Mouse (Mus musculus) stomach, postnatal 0 days (tissue): ENCODE results near the gene Tfap4. TPM values are rescaled to one million over a fixed set of nuclear protein-coding genes. Genes with fewer than 3 reads are reported as not detected.

Source experiments
- ATAC-seq: fragments of 200-750 bp; cut with Nextera tagmentation; 2 replicates; pipeline ENCODE4 v1.8.0; 2017; ENCODE audit not compliant: low FRiP score, low TSS enrichment
- DNase-seq: peaks from one replicate; pipeline ENCODE4 v3.0.0-alpha.2; 2016; ENCODE audit warnings: low spot score
- H3K27ac ChIP-seq: fragments of 300-500 bp; sonication (generic); replicated peaks from 2 replicates; pipeline ENCODE4 v1.5.1; 2014; ENCODE audit warnings: mild to moderate bottlenecking, control low read depth
- H3K27me3 ChIP-seq: fragments of 300-500 bp; sonication (generic); 2 replicates; pipeline ENCODE4 v1.6.1; 2014; ENCODE audit warnings: low read length; ENCODE audit not compliant: control insufficient read depth, insufficient read depth
- H3K36me3 ChIP-seq: fragments of 300-500 bp; sonication (generic); 2 replicates; pipeline ENCODE4 v1.6.1; 2014; ENCODE audit warnings: low read length, mixed read lengths; ENCODE audit not compliant: control insufficient read depth, insufficient read depth
- H3K4me1 ChIP-seq: fragments of 300-500 bp; sonication (generic); replicated peaks from 2 replicates; pipeline ENCODE4 v1.6.1; 2014; ENCODE audit warnings: antibody characterized with exemption; ENCODE audit not compliant: control insufficient read depth, insufficient read depth
- H3K4me2 ChIP-seq: fragments of 300-500 bp; sonication (generic); replicated peaks from 2 replicates; pipeline ENCODE4 v1.6.1; 2014; ENCODE audit warnings: low read depth, mild to moderate bottlenecking, control low read depth, moderate library complexity
- H3K4me3 ChIP-seq: fragments of 300-500 bp; sonication (generic); 2 replicates; pipeline ENCODE4 v1.5.1; 2014; ENCODE audit warnings: low read depth, low read length, control low read depth
- H3K9ac ChIP-seq: fragments of 300-500 bp; sonication (generic); 2 replicates; pipeline ENCODE4 v1.6.1; 2014; ENCODE audit warnings: mild to moderate bottlenecking, low read length, control low read depth, mixed read lengths
- H3K9me3 ChIP-seq: fragments of 300-500 bp; sonication (generic); 2 replicates; pipeline ENCODE4 v1.6.1; 2016; ENCODE audit warnings: low read length; ENCODE audit not compliant: control insufficient read depth
- CTCF ChIP-seq: IDR thresholded peaks from 2 replicates; pipeline ENCODE4 v1.5.1; 2016; ENCODE audit warnings: antibody characterized with exemption, low read depth, mild to moderate bottlenecking, moderate library complexity
- EP300 ChIP-seq: optimal IDR thresholded peaks from 2 replicates; pipeline ENCODE3; 2016; ENCODE audit warnings: antibody characterized with exemption
- WGBS: fragments of 180-500 bp; shearing (Covaris S2); extraction: QIAGEN DNeasy Blood & Tissue Kit; methylation state at CpG from one replicate; pipeline ENCODE4 v1.1.7; 2014; 5-methylcytosine and 5-hydroxymethylcytosine counted together
- polyA plus RNA-seq: library from polyadenylated mRNA; unstranded; fragments of >200 nt; fragmentation: Nextera tagmentation; extraction: Ambion mirVana; gene quantifications from 2 replicates; pipeline ENCODE4 v1.2.1, GENCODE M21; 2015

The Tfap4 gene
- polyA plus RNA-seq, 1 experiment from 2014 or later, result 8.9 TPM

DNA sequence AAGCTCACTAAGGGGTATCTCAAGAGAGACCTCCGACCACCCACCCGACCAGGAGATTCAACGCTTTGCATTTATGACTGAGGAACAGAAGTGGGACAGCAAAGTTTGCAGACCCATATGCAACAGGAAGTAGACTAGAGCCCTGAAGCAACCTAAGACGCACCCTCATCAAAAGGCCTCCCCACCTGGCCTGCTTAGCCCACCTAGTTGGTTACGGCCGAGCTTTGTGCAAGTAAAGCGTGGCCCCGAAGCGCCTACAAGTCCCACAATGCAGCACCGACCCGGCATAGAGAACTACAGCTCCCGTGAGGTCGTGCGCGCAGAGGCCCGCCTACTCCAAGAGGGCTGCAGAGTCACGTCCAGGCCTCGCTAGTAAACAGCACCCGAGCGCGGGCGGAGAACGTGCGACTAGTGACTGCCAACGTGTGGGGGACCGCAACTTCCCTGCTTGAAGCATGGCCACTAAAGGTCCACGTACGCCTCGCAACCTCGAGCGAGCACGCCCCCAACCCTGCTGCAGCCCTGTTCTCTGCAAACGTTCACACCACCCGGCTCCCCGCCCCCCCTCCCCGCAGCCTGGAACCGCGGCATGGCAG lies 1.2 kb downstream of the Tfap4 start:
- TF ChIP-seq EP300 (no peak), CTCF (no peak)
- Histone ChIP-seq H3K27ac (peak overlapping the region; percentile 95), H3K4me1 (peaks cover 5% of the 10 kb centered on the region; the same call in 1 of the 2 replicates), H3K4me2 (peak overlapping the region; percentile 94), H3K9me3 (no peaks in the 10 kb centered on the region), H3K36me3 (no peaks in the 10 kb centered on the region), H3K4me3 (peak overlapping the region; percentile 75), H3K27me3 (no peaks in the 10 kb centered on the region), H3K9ac (peak overlapping the region; percentile 80)
- WGBS, result under 1% methylated on average over 38 of the region's 38 CpGs
- ATAC-seq (peak; percentile 86), DNase-seq (peak; percentile 93)

- peak; percentile 86 for DNase-seq
- Histone ChIP-seq H3K9ac (peak overlapping the region; percentile 80), H3K27ac (peak overlapping the region; percentile 95), H3K9me3 (no peaks in the 10 kb centered on the region), H3K4me2 (peak overlapping the region; percentile 94), H3K4me1 (peaks cover 8% of the 10 kb centered on the region), H3K36me3 (no peaks in the 10 kb centered on the region), H3K4me3 (peak overlapping the region; percentile 75), H3K27me3 (no peaks in the 10 kb centered on the region)
- no peak for TF ChIP-seq CTCF
- no peak for TF ChIP-seq EP300
- peak; percentile 78 for ATAC-seq
- WGBS, result under 1% methylated on average over 19 of the region's 19 CpGs
These were observed 1.7 kb downstream of the Tfap4 start for GRCm38 (mm10) chr16:4557949-4558348.

- Histone ChIP-seq H3K4me2 (peak overlapping the region; percentile 94), H3K9me3 (no peaks in the 10 kb centered on the region), H3K27ac (peak overlapping the region; percentile 95), H3K9ac (peak overlapping the region; percentile 80), H3K4me1 (peaks cover 9% of the 10 kb centered on the region), H3K27me3 (no peaks in the 10 kb centered on the region), H3K4me3 (no peak overlapping the region), H3K36me3 (no peaks in the 10 kb centered on the region)
- peak; percentile 78 for DNase-seq
- peak; percentile 64 for ATAC-seq
- 47% methylated on average over 1 of the region's 1 CpGs for WGBS
- TF ChIP-seq EP300 (no peak), CTCF (no peak)
These were observed 2.6 kb downstream of the Tfap4 start for GRCm38 (mm10) chr16:4557085-4557484.

- TF ChIP-seq CTCF, result no peak
- no peak for TF ChIP-seq EP300
- H3K27ac ChIP-seq, result no peak overlapping the region
- no peak overlapping the region for H3K9ac ChIP-seq
- WGBS, result 100% methylated on average over 1 of the region's 1 CpGs
- H3K27me3 ChIP-seq, result no peaks in the 10 kb centered on the region
- peaks cover 9% of the 10 kb centered on the region for H3K4me1 ChIP-seq
- H3K4me2 ChIP-seq, result no peak overlapping the region
- H3K36me3 ChIP-seq, result no peaks in the 10 kb centered on the region
- DNase-seq, result no peak
- no peaks in the 10 kb centered on the region for H3K9me3 ChIP-seq
- H3K4me3 ChIP-seq, result no peak overlapping the region
- ATAC-seq, result no peak
These were observed 4.1 kb downstream of the Tfap4 start for GRCm38 (mm10) chr16:4555555-4555954.

- Histone ChIP-seq H3K27me3 (no peaks in the 10 kb centered on the region), H3K9ac (no peak overlapping the region), H3K4me2 (no peak overlapping the region; the same call in 1 of the 2 replicates), H3K9me3 (no peaks in the 10 kb centered on the region), H3K4me3 (no peak overlapping the region), H3K4me1 (peaks cover 9% of the 10 kb centered on the region), H3K27ac (peak overlapping the region; percentile 61), H3K36me3 (no peaks in the 10 kb centered on the region)
- TF ChIP-seq EP300, result no peak
- no peak for TF ChIP-seq CTCF
- WGBS, result 27% methylated on average over 6 of the region's 6 CpGs
- ATAC-seq, result peak; percentile 24; the same call in 1 of the 2 replicates
- DNase-seq, result peak; percentile 41
These were observed 6.7 kb downstream of the Tfap4 start for GRCm38 (mm10) chr16:4552829-4553550.

GRCm38 (mm10) chr16:4551885-4552284 lies 7.8 kb downstream of the Tfap4 start:
- Histone ChIP-seq H3K4me1 (peaks cover 5% of the 10 kb centered on the region), H3K27ac (no peak overlapping the region), H3K4me2 (no peak overlapping the region), H3K4me3 (no peak overlapping the region), H3K9ac (no peak overlapping the region), H3K27me3 (no peaks in the 10 kb centered on the region), H3K36me3 (peaks cover 2% of the 10 kb centered on the region; the same call in 1 of the 2 replicates), H3K9me3 (no peaks in the 10 kb centered on the region)
- ATAC-seq (no peak), DNase-seq (peak; percentile 12)
- TF ChIP-seq CTCF (no peak), EP300 (no peak)
- WGBS, result 89% methylated on average over 12 of the region's 12 CpGs
